In genomic region chr7:39552993-39553392, GRCm38 (mm10) we compare ENCODE assay signal across 8 mouse cellular contexts. TPM values are rescaled to one million over a fixed set of nuclear protein-coding genes. Genes with fewer than 3 reads are reported as not detected.
DNase-seq lines count a peak whose midpoint lies in the region; ATAC-seq and TF ChIP-seq lines count a peak whose summit lies in the region.

No protein-coding gene starts in this region.

- H3K36me3 ChIP-seq in forebrain, embryonic 14.5 days (ENCODE audit: control insufficient read depth, insufficient read depth, low read length) = peaks cover 12% of the 10 kb centered on the region; the same call in 1 of the 2 replicates
- H3K36me3 ChIP-seq in liver, embryonic 14.5 days (replicated peaks; ENCODE audit: control insufficient read depth, insufficient read depth, low read depth) = no peaks in the 10 kb centered on the region; the same call in 1 of the 2 replicates

- peak overlapping the region; percentile 59 for H3K4me2 ChIP-seq in forebrain, embryonic 14.5 days (ENCODE audit: low read length)
- peak overlapping the region; percentile 83 for H3K4me2 ChIP-seq in liver, embryonic 14.5 days (ENCODE audit: low read depth)

- no peak for ATAC-seq in forebrain, embryonic 14.5 days
- ATAC-seq in liver, embryonic 14.5 days (ENCODE audit: insufficient read depth) = no peak

- peaks cover 6% of the 10 kb centered on the region; the same call in 1 of the 2 replicates for H3K4me1 ChIP-seq in forebrain, embryonic 14.5 days (ENCODE audit: control insufficient read depth, insufficient read depth, low read length)
- peaks cover 4 to 12% of the 10 kb centered on the region in 2 experiments for H3K4me1 ChIP-seq in liver, embryonic 14.5 days (replicated peaks; ENCODE audit: control insufficient read depth in 2 of 2, insufficient read depth in 2 of 2, low read length in 1 of 2)

- H3K9ac ChIP-seq in forebrain, embryonic 14.5 days (ENCODE audit: low read length) = peak overlapping the region; percentile 29; the same call in 1 of the 2 replicates
- H3K9ac ChIP-seq in liver, embryonic 14.5 days (replicated peaks) = peak overlapping the region; percentile 70

- TF ChIP-seq EP300 in liver, embryonic 14.5 days (IDR thresholded peaks at IDR 0.05; ENCODE audit: low read depth) = no peak

- H3K9me3 ChIP-seq in forebrain, embryonic 14.5 days (replicated peaks; ENCODE audit: control insufficient read depth, low read length) = no peaks in the 10 kb centered on the region
- H3K9me3 ChIP-seq in liver, embryonic 14.5 days (ENCODE audit: control insufficient read depth, low read length) = no peaks in the 10 kb centered on the region

- no peak for TF ChIP-seq CTCF in liver, embryonic 14.5 days (IDR thresholded peaks at IDR 0.05; ENCODE audit: low read depth)

- no peaks in the 10 kb centered on the region for H3K27me3 ChIP-seq in forebrain, embryonic 14.5 days (replicated peaks; ENCODE audit: control insufficient read depth, insufficient read depth, low read length)
- no peaks in the 10 kb centered on the region for H3K27me3 ChIP-seq in liver, embryonic 14.5 days (ENCODE audit: control insufficient read depth, insufficient read depth, low read length)

- H3K4me3 ChIP-seq in forebrain, embryonic 14.5 days (ENCODE audit: low read depth, low read length) = peak overlapping the region; percentile 62
- peak overlapping the region; percentile 55 to 75 for H3K4me3 ChIP-seq in liver, embryonic 14.5 days (ENCODE audit: insufficient read depth in 1 of 2, low read depth in 2 of 2, low read length in 2 of 2)

- peak; percentile 24 for DNase-seq in kidney, adult 9 months
- no peak for DNase-seq in kidney, postnatal 25 days
- peak; percentile 24 for DNase-seq in R1 (ENCODE audit: low read depth, low spot score)
- no peak for DNase-seq in forebrain, embryonic 14.5 days (ENCODE audit: low spot score)
- DNase-seq in liver, embryonic 14.5 days (ENCODE audit: low read depth in 3 of 3, low spot score in 3 of 3) = no peak
- DNase-seq in adrenal gland, adult (ENCODE audit: inconsistent age in 2 of 2, low spot score in 1 of 2) = no peak
- no peak for DNase-seq in ovary, postnatal 10 days (ENCODE audit: low spot score)
- no peak for DNase-seq in layer of hippocampus, adult 9-10 months (ENCODE audit: low spot score)

- no peak overlapping the region for H3K27ac ChIP-seq in forebrain, embryonic 14.5 days (ENCODE audit: low read depth, low read length)
- H3K27ac ChIP-seq in liver, embryonic 14.5 days = peak overlapping the region; percentile 41

- WGBS in forebrain, embryonic 14.5 days = 20% methylated on average over 5 of the region's 5 CpGs
- WGBS in liver, embryonic 14.5 days (ENCODE audit: insufficient replicate concordance) = 9% methylated on average over 5 of the region's 5 CpGs

RNA-seq across cellular contexts. Expression of gene Zfp619, which starts 35.4 kb away (rescaled TPM):
- 4.8 and 4.9 TPM in 2 replicates for polyA plus RNA-seq in forebrain, embryonic 14.5 days (2014; fragmentation: Nextera tagmentation; extraction: Ambion mirVana)
- polyA plus RNA-seq in liver, embryonic 14.5 days (2012; rRNA removed) = 0.22 and 0.25 TPM in 2 replicates
- polyA plus RNA-seq in liver, embryonic 14.5 days (2014; fragmentation: Nextera tagmentation; extraction: Ambion mirVana) = 0.14 and 0.29 TPM in 2 replicates

Comparison
In these comparisons a context has a peak if more than half of its experiments do, and no peak if none do; other contexts are left out.
1. DNase-seq: peak in kidney, adult 9 months (single experiment) and R1 (single experiment); none in kidney, postnatal 25 days (0 of 2), forebrain, embryonic 14.5 days (single experiment), liver, embryonic 14.5 days (0 of 3), adrenal gland, adult (0 of 2), ovary, postnatal 10 days (single experiment) and layer of hippocampus, adult 9-10 months (single experiment).